Mouse (Mus musculus) hindbrain, embryonic 16.5 days (tissue): ENCODE measurements around the gene Lrrc4b. TPM values are rescaled to one million over a fixed set of nuclear protein-coding genes. Genes with fewer than 3 reads are reported as not detected.

Experiments
- ATAC-seq: fragments of 200-750 bp; cut with Nextera tagmentation; 2 replicates; pipeline ENCODE4 v1.8.0; 2017; ENCODE audit warnings: moderate TSS enrichment, moderate library complexity
- H3K27ac ChIP-seq: fragments of 300-500 bp; sonication (generic); 2 replicates; pipeline ENCODE4 v1.5.1; 2014; ENCODE audit warnings: low read depth, mild to moderate bottlenecking, control low read depth, low read length, moderate library complexity
- H3K27me3 ChIP-seq: fragments of 300-500 bp; sonication (generic); replicated peaks from 2 replicates; pipeline ENCODE4 v1.6.1; 2014; ENCODE audit warnings: low read length; ENCODE audit not compliant: control insufficient read depth, insufficient read depth
- H3K36me3 ChIP-seq: fragments of 300-500 bp; sonication (generic); 2 replicates; pipeline ENCODE4 v1.6.1; 2014; ENCODE audit warnings: mild to moderate bottlenecking, low read length, moderate library complexity, mixed read lengths; ENCODE audit not compliant: control insufficient read depth, insufficient read depth
- H3K4me1 ChIP-seq: fragments of 300-500 bp; sonication (generic); 2 replicates; pipeline ENCODE4 v1.6.1; 2014; ENCODE audit warnings: low read depth, low read length; ENCODE audit not compliant: control insufficient read depth, insufficient read depth
- H3K4me2 ChIP-seq: fragments of 300-500 bp; sonication (generic); 2 replicates; pipeline ENCODE4 v1.6.1; 2014; ENCODE audit warnings: mild to moderate bottlenecking, low read length, control low read depth, moderate library complexity
- H3K4me3 ChIP-seq: fragments of 300-500 bp; sonication (generic); 2 replicates; pipeline ENCODE4 v1.5.1; 2014; ENCODE audit warnings: mild to moderate bottlenecking, low read length, control low read depth, moderate library complexity
- H3K9ac ChIP-seq: fragments of 300-500 bp; sonication (generic); 2 replicates; pipeline ENCODE4 v1.6.1; 2014; ENCODE audit warnings: low read depth, mild to moderate bottlenecking, control low read depth, low read length, moderate library complexity
- H3K9me3 ChIP-seq: fragments of 300-500 bp; sonication (generic); 2 replicates; pipeline ENCODE4 v1.6.1; 2014; ENCODE audit warnings: mild to moderate bottlenecking, low read length, moderate library complexity; ENCODE audit not compliant: control insufficient read depth
- WGBS: fragments of 180-500 bp; shearing (Covaris S2); extraction: QIAGEN DNeasy Blood & Tissue Kit; methylation state at CpG from one replicate; pipeline ENCODE4 v1.1.7; 2014; 5-methylcytosine and 5-hydroxymethylcytosine counted together
- polyA plus RNA-seq: library from polyadenylated mRNA; unstranded; fragments of >200 nt; fragmentation: Nextera tagmentation; extraction: Ambion mirVana; gene quantifications from 2 replicates; pipeline ENCODE4 v1.2.1, GENCODE M21; 2015

The Lrrc4b gene
- polyA plus RNA-seq, 1 experiment from 2014 or later, result 12.4 TPM

- Histone ChIP-seq H3K36me3 (peaks cover 16% of the 10 kb centered on the region), H3K4me2 (no peak overlapping the region), H3K27me3 (no peaks in the 10 kb centered on the region), H3K9ac (no peak overlapping the region), H3K4me3 (no peak overlapping the region), H3K27ac (peak overlapping the region; percentile 92), H3K9me3 (no peaks in the 10 kb centered on the region), H3K4me1 (peaks cover 46% of the 10 kb centered on the region)
- WGBS, result 73% methylated on average over 10 of the region's 10 CpGs
- no peak for ATAC-seq
Observed at GRCm38 (mm10) chr7:44466006-44466887, 37.4 kb downstream of the Lrrc4b start.

GRCm38 (mm10) chr7:44466888-44467311 lies 38.1 kb downstream of the Lrrc4b start:
- Histone ChIP-seq H3K9me3 (no peaks in the 10 kb centered on the region), H3K4me2 (no peak overlapping the region), H3K27ac (peak overlapping the region; percentile 92), H3K4me3 (no peak overlapping the region), H3K27me3 (no peaks in the 10 kb centered on the region), H3K9ac (no peak overlapping the region), H3K36me3 (peaks cover 12% of the 10 kb centered on the region), H3K4me1 (peaks cover 46% of the 10 kb centered on the region)
- WGBS, result 77% methylated on average over 16 of the region's 16 CpGs
- ATAC-seq, result peak; percentile 1; the same call in 1 of the 2 replicates

- peak within 1 kb of the TSS; percentile 92 for H3K27ac ChIP-seq
- 0 out of 2 replicates have a peak, but pooled peaks cover 2% of the 10 kb centered on the region for H3K36me3 ChIP-seq
- H3K27me3 ChIP-seq, result no peaks in the 10 kb centered on the region
- WGBS, result under 1% methylated on average over 42 of the region's 42 CpGs
- H3K4me2 ChIP-seq, result peak within 1 kb of the TSS; percentile 83
- ATAC-seq, result peak; percentile 92
- H3K9me3 ChIP-seq, result no peaks in the 10 kb centered on the region
- H3K9ac ChIP-seq, result peak within 1 kb of the TSS; percentile 79
- peaks cover 40% of the 10 kb centered on the region for H3K4me1 ChIP-seq
- peak within 1 kb of the TSS; percentile 69 for H3K4me3 ChIP-seq
Observed at GRCm38 (mm10) chr7:44467811-44468411, 39.1 kb downstream of the Lrrc4b start, which contains the start of gene Josd2. Josd2 (plus strand) TSS chr7:44467980.

- H3K27ac ChIP-seq, result peak overlapping the region; percentile 92
Observed at GRCm38 (mm10) chr7:44468644-44469285, 39.9 kb downstream of the Lrrc4b start.

GRCm38 (mm10) chr7:44469677-44470675 lies 41.2 kb downstream of the Lrrc4b start:
- no peak overlapping the region; the same call in 1 of the 2 replicates for H3K27ac ChIP-seq
- H3K27me3 ChIP-seq, result no peaks in the 10 kb centered on the region
- no peaks in the 10 kb centered on the region for H3K36me3 ChIP-seq
- WGBS, result 85% methylated on average over 16 of the region's 16 CpGs
- no peaks in the 10 kb centered on the region for H3K9me3 ChIP-seq
- H3K9ac ChIP-seq, result peak overlapping the region; percentile 1; the same call in 1 of the 2 replicates
- ATAC-seq, result no peak
- H3K4me1 ChIP-seq, result peaks cover 36% of the 10 kb centered on the region
- no peak overlapping the region for H3K4me3 ChIP-seq
- H3K4me2 ChIP-seq, result no peak overlapping the region

More at GRCm38 (mm10) chr7:44468644-44469285, 39.9 kb downstream of the Lrrc4b start:
- H3K36me3 ChIP-seq, result no peaks in the 10 kb centered on the region
- peak overlapping the region; percentile 83 for H3K4me2 ChIP-seq
- WGBS, result 44% methylated on average over 15 of the region's 15 CpGs
- H3K4me1 ChIP-seq, result peaks cover 40% of the 10 kb centered on the region
- no peaks in the 10 kb centered on the region for H3K9me3 ChIP-seq
- peak overlapping the region; percentile 69 for H3K4me3 ChIP-seq
- H3K9ac ChIP-seq, result peak overlapping the region; percentile 79
- no peaks in the 10 kb centered on the region for H3K27me3 ChIP-seq
- no peak for ATAC-seq

GRCm38 (mm10) chr7:44470696-44471612 lies 42.1 kb downstream of the Lrrc4b start:
- Histone ChIP-seq H3K9ac (peak overlapping the region; percentile 13), H3K4me3 (no peak overlapping the region), H3K36me3 (no peaks in the 10 kb centered on the region), H3K27ac (no peak overlapping the region), H3K9me3 (no peaks in the 10 kb centered on the region), H3K27me3 (no peaks in the 10 kb centered on the region), H3K4me2 (no peak overlapping the region), H3K4me1 (peaks cover 37% of the 10 kb centered on the region)
- WGBS, result 89% methylated on average over 16 of the region's 16 CpGs
- no peak for ATAC-seq

- Histone ChIP-seq H3K9me3 (no peaks in the 10 kb centered on the region), H3K27ac (0 out of 2 replicates have a peak overlapping the region, but pooled peaks have one; percentile 7), H3K4me3 (no peak overlapping the region), H3K4me2 (no peak overlapping the region), H3K9ac (no peak overlapping the region), H3K36me3 (no peaks in the 10 kb centered on the region), H3K27me3 (no peaks in the 10 kb centered on the region), H3K4me1 (peaks cover 34% of the 10 kb centered on the region)
- WGBS, result 52% methylated on average over 6 of the region's 6 CpGs
- no peak for ATAC-seq
Observed at GRCm38 (mm10) chr7:44471880-44472557, 43.2 kb downstream of the Lrrc4b start.
